Mouse (Mus musculus): ENCODE results near the gene Ankrd31. TPM values are rescaled to one million over a fixed set of nuclear protein-coding genes. Genes with fewer than 3 reads are reported as not detected.
"Not testable (repeated sequence)": the region's sequence is repeated elsewhere in the genome, so short reads cannot be mapped to it uniquely, and the experiment has no call there.

Gene Ankrd31
- total and polyA plus RNA-seq, 2 experiments from 2014 or later = 0.05 to 0.14 TPM

DNA sequence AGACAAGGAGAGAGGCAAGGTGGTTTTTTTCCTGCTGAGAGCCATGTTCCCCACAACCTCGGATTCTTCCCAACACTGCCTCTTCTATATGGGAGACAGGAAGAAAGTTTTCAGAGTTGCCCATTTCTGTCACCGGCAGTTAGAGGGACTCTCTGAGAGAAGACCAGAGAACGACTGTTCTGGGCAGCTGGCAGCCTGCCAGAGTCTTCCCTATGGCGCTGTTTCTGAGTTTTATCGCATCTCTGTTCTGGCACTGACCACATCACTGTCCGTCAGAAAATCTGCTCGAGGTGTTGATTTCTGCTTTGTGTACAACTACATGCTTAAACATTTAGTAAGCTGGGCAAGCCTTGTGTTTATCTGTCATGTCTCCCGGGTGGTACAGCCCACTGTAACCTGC lies 185.3 kb downstream of the Ankrd31 start:
- 65% methylated on average over 8 of the region's 8 CpGs for WGBS
- H3K9me3 ChIP-seq (ENCODE audit: low read length) = no peaks in the 10 kb centered on the region
- no peak for TF ChIP-seq CTCF (IDR thresholded peaks at IDR 0.05)
- H3K36me3 ChIP-seq (ENCODE audit: insufficient read depth, low read length) = no peaks in the 10 kb centered on the region
- no peak overlapping the region for H3K9ac ChIP-seq (replicated peaks; ENCODE audit: low read length, poor library complexity, severe bottlenecking)
- no peaks in the 10 kb centered on the region for H3K4me1 ChIP-seq (ENCODE audit: insufficient read depth, low read length)
- no peak overlapping the region for H3K27ac ChIP-seq (ENCODE audit: low read depth, low read length)
- no peaks in the 10 kb centered on the region for H3K27me3 ChIP-seq (ENCODE audit: insufficient read depth, low read length)
- H3K4me3 ChIP-seq (ENCODE audit: low read depth, low read length) = no peak overlapping the region
- no peak for ATAC-seq (ENCODE audit: low FRiP score)
- peak; percentile 51 for DNase-seq (ENCODE audit: low spot score)
- H3K4me2 ChIP-seq (ENCODE audit: low read depth, low read length, poor library complexity, severe bottlenecking) = no peak overlapping the region

DNA sequence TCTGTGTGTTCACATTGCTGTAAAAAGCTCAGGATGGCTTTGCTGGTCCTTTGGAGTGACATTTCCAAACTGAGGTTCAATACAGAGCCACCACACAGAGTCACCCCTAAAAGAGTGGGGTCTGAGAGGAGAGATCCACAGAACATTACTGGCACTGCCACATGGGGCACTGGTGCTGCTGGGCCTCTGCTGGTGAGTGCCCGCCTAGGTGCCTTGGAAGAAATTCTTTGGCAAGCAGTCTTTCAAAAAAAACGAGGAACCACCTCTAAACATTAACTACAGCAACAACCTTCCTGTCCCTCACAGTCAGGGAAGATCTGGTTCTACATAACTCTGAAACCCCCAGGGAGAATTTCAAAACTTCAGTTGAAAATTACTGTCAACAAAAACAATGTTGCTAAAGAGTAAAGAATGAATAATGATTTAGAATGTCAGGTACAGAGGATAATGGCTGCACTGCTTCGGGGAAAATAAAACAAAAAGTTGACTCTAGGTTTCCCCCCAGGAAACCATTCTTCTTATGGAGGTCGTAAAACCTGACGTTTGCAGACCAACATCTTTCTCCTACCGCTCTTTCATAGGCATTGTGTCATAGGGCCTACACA lies 188.2 kb downstream of the Ankrd31 start:
- Histone ChIP-seq H3K36me3 (ENCODE audit: insufficient read depth, low read length) (no peaks in the 10 kb centered on the region), H3K4me3 (ENCODE audit: low read depth, low read length) (no peak overlapping the region), H3K4me2 (ENCODE audit: low read depth, low read length, poor library complexity, severe bottlenecking) (no peak overlapping the region), H3K4me1 (ENCODE audit: insufficient read depth, low read length) (no peaks in the 10 kb centered on the region), H3K9me3 (ENCODE audit: low read length) (no peaks in the 10 kb centered on the region), H3K27me3 (ENCODE audit: insufficient read depth, low read length) (no peaks in the 10 kb centered on the region), H3K27ac (ENCODE audit: low read depth, low read length) (no peak overlapping the region), H3K9ac (replicated peaks; ENCODE audit: low read length, poor library complexity, severe bottlenecking) (no peak overlapping the region)
- ATAC-seq (ENCODE audit: low FRiP score) = no peak
- no peak for TF ChIP-seq CTCF (IDR thresholded peaks at IDR 0.05)
- DNase-seq (ENCODE audit: low spot score) = no peak
- 72% methylated on average over 6 of the region's 6 CpGs for WGBS

DNA sequence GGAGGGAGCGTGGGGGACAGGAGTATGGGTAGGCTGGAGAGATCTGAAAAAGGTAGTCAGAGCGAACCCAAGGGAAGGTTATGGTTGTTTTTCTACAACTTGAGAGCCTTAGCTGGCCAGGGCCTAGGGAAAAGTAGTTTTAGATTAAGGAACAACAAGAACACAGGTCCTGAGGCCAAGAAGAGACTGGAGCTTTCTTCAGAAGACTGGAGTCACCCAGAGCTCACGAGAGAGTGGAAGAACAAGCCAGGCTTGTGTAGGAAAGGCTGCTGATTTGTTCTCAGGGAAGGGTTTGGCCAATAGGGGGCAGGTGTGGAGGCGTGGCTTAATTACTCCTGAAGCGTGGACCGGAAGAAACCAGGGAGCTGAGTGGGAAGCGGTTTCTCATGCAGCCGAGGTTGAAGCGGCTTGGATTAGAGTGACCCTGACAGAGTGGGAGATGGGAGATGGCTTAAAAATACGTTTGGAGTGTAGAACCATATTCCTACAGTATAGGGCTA lies 189.0 kb downstream of the Ankrd31 start:
- Histone ChIP-seq H3K9me3 (ENCODE audit: low read length) (no peaks in the 10 kb centered on the region), H3K27ac (ENCODE audit: low read depth, low read length) (no peak overlapping the region), H3K4me1 (ENCODE audit: insufficient read depth, low read length) (no peaks in the 10 kb centered on the region), H3K4me2 (ENCODE audit: low read depth, low read length, poor library complexity, severe bottlenecking) (no peak overlapping the region), H3K9ac (replicated peaks; ENCODE audit: low read length, poor library complexity, severe bottlenecking) (no peak overlapping the region), H3K27me3 (ENCODE audit: insufficient read depth, low read length) (no peaks in the 10 kb centered on the region), H3K4me3 (ENCODE audit: low read depth, low read length) (no peak overlapping the region), H3K36me3 (ENCODE audit: insufficient read depth, low read length) (no peaks in the 10 kb centered on the region)
- ATAC-seq (ENCODE audit: low FRiP score) = no peak
- DNase-seq (ENCODE audit: low spot score) = no peak
- TF ChIP-seq CTCF (IDR thresholded peaks at IDR 0.05) = peak; percentile 23; the same call in 1 of the 2 replicates
- WGBS = 77% methylated on average over 10 of the region's 10 CpGs

DNA sequence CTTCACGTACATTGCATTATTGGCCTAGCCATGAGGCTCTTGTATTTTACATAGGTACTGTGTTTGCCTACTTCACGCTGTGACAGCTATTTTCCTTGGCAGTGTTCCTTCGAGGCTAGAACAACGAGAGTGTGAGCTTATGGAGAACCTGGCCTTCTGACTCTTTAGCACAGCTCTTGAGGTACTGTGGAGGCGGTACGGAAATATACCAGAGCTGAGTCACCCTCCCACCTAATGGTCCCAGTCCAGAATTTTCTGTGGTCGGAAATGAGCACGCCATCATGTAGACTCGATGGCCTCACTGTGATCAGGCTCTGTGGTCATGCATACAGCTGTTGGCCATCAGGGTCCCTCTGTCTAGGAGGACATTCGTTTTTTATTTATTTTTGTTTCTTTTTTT lies 191.6 kb downstream of the Ankrd31 start:
- H3K4me3 ChIP-seq (ENCODE audit: low read depth, low read length) = no peak overlapping the region
- 88% methylated on average over 10 of the region's 10 CpGs for WGBS
- no peak for DNase-seq (ENCODE audit: low spot score)
- TF ChIP-seq CTCF (IDR thresholded peaks at IDR 0.05) = no peak
- H3K27ac ChIP-seq (ENCODE audit: low read depth, low read length) = no peak overlapping the region
- ATAC-seq (ENCODE audit: low FRiP score) = no peak
- H3K4me1 ChIP-seq (ENCODE audit: insufficient read depth, low read length) = no peaks in the 10 kb centered on the region
- no peak overlapping the region for H3K4me2 ChIP-seq (ENCODE audit: low read depth, low read length, poor library complexity, severe bottlenecking)
- H3K9me3 ChIP-seq (ENCODE audit: low read length) = no peaks in the 10 kb centered on the region
- no peak overlapping the region for H3K9ac ChIP-seq (replicated peaks; ENCODE audit: low read length, poor library complexity, severe bottlenecking)
- H3K27me3 ChIP-seq (ENCODE audit: insufficient read depth, low read length) = no peaks in the 10 kb centered on the region
- no peaks in the 10 kb centered on the region for H3K36me3 ChIP-seq (ENCODE audit: insufficient read depth, low read length)

- H3K27ac ChIP-seq (ENCODE audit: low read depth, low read length); H3K4me2 ChIP-seq (ENCODE audit: low read depth, low read length, poor library complexity, severe bottlenecking); DNase-seq (ENCODE audit: low spot score); H3K4me1 ChIP-seq (ENCODE audit: insufficient read depth, low read length); H3K36me3 ChIP-seq (ENCODE audit: insufficient read depth, low read length); H3K9me3 ChIP-seq (ENCODE audit: low read length); H3K4me3 ChIP-seq (ENCODE audit: low read depth, low read length); ATAC-seq (ENCODE audit: low FRiP score); H3K27me3 ChIP-seq (ENCODE audit: insufficient read depth, low read length); H3K9ac ChIP-seq (replicated peaks; ENCODE audit: low read length, poor library complexity, severe bottlenecking): not testable (repeated sequence)
- 88% methylated on average over 11 of the region's 11 CpGs for WGBS
Observed at GRCm38 (mm10) chr13:96941481-96941880, 193.4 kb downstream of the Ankrd31 start.

DNA sequence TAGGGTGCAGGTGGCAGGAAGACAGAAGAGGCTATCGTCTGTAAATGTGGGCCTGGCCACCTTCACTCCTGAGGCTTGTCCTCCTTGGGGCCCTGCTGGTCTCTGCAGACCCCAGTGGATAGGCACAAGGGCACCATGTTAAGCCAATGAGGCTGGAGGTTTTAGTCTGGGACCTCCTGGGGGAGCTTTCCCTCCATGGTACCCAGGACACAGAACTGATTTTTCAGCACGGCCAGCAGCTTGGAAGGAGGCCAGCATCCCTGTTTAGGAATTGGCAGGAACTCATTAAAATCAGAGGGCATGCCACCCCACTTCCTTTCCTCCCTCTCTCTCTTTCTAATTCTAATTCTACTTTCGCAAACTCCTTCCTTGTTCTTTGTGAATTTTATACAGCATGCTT lies 195.5 kb downstream of the Ankrd31 start:
- Histone ChIP-seq H3K9ac (replicated peaks; ENCODE audit: low read length, poor library complexity, severe bottlenecking) (no peak overlapping the region), H3K27me3 (ENCODE audit: insufficient read depth, low read length) (no peaks in the 10 kb centered on the region), H3K36me3 (ENCODE audit: insufficient read depth, low read length) (no peaks in the 10 kb centered on the region), H3K27ac (ENCODE audit: low read depth, low read length) (no peak overlapping the region), H3K9me3 (ENCODE audit: low read length) (no peaks in the 10 kb centered on the region), H3K4me1 (ENCODE audit: insufficient read depth, low read length) (no peaks in the 10 kb centered on the region), H3K4me2 (ENCODE audit: low read depth, low read length, poor library complexity, severe bottlenecking) (no peak overlapping the region), H3K4me3 (ENCODE audit: low read depth, low read length) (no peak overlapping the region)
- TF ChIP-seq CTCF (IDR thresholded peaks at IDR 0.05) = no peak
- ATAC-seq (ENCODE audit: low FRiP score) (no peak), DNase-seq (ENCODE audit: low spot score) (peak; percentile 57)
- WGBS = 40% methylated on average over 3 of the region's 3 CpGs

Measured in midbrain, postnatal 0 days (tissue).